Mouse (Mus musculus) gastrocnemius, adult 2 months (tissue): ENCODE results near the gene Dnaic1. TPM values are rescaled to one million over a fixed set of nuclear protein-coding genes. Genes with fewer than 3 reads are reported as not detected.

Experiments
- DNase-seq: peaks from one replicate; pipeline ENCODE4 v3.0.0; 2022
- H3K27ac ChIP-seq: fragments of 200-600 bp; 2 replicates; pipeline ENCODE4 v1.8.1; 2022; ENCODE audit warnings: mild to moderate bottlenecking
- H3K4me3 ChIP-seq: fragments of 200-600 bp; 2 replicates; pipeline ENCODE4 v1.8.1; 2022; ENCODE audit warnings: mild to moderate bottlenecking, moderate library complexity
- CTCF ChIP-seq: fragments of 200-600 bp; IDR thresholded peaks from 2 replicates; pipeline ENCODE4 v1.8.1; 2022; ENCODE audit warnings: antibody characterized with exemption, mild to moderate bottlenecking, moderate library complexity
- intact Hi-C: fragments of 180-260 bp; cut with DNase I; formaldehyde crosslinking; loops from one replicate; pipeline ENCODE4 v1.15.1; 2025
- total RNA-seq, 2 experiments: library from RNA; stranded (reverse); gene quantifications; 2 replicates each; pipeline ENCODE4 v1.2.3; 2021

Dnaic1 gene
- total RNA-seq, 2 experiments from 2014 or later = 0.56 to 0.59 TPM

DNA sequence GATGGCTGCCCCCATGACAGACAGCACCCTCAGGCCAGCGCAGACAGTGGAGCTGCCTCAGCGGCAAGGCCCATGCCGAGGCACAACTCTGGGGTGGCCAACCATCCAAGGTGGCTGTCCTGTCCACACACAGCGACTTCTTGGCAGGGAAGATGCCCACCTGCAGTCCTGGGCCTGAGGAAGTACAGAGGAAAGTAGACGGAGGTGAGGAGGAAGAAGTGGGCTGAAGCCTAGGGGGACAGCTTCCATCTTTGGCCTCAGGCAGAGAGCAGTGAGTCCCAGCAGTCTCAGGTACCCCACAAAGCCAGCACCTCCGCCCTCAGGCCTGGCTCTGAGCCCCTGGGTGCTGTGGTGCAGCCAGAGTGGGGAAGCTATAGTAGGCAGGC, 69.2 kb downstream of the Dnaic1 start:
- intact Hi-C loops = no loop called here
- H3K27ac ChIP-seq = peak overlapping the region; percentile 90; the same call in 1 of the 2 replicates
- peak overlapping the region; percentile 84 for H3K4me3 ChIP-seq
- DNase-seq = no peak
- TF ChIP-seq CTCF = no peak

DNA sequence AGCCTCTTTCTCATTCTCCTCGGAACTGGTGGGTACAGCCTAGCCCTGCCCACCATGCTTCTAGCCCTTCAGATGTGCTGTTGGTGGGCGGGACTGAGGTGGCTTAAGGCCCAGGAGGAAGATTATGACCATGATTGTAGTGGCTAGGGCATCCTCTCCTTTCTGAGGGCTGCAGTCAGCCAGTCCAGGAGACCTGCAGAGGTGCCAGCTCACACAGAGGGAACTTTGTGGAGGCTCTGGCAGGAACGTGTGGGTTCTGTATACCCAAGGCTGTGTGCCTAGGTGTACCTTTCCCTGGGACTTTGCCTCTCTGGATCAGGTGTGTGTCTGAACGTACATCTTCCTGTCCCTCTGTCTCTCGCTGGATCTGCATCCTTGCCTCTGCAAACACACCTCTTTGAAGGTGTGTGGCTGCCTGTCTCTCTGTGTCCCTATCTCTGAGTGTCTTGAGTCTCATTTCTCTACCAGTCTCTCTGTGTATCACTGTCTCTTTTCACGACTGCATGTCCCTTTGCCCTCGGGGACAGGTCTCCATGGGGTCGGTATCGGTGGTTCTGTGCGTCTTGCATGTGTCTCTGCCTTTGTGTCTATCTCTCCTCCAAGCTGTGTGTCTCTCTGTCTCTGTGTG, 69.8 kb downstream of the Dnaic1 start:
- intact Hi-C loops = no loop called here
- peak overlapping the region; percentile 84 for H3K4me3 ChIP-seq
- no peak for TF ChIP-seq CTCF
- no peak for DNase-seq
- peak overlapping the region; percentile 90 for H3K27ac ChIP-seq

DNA sequence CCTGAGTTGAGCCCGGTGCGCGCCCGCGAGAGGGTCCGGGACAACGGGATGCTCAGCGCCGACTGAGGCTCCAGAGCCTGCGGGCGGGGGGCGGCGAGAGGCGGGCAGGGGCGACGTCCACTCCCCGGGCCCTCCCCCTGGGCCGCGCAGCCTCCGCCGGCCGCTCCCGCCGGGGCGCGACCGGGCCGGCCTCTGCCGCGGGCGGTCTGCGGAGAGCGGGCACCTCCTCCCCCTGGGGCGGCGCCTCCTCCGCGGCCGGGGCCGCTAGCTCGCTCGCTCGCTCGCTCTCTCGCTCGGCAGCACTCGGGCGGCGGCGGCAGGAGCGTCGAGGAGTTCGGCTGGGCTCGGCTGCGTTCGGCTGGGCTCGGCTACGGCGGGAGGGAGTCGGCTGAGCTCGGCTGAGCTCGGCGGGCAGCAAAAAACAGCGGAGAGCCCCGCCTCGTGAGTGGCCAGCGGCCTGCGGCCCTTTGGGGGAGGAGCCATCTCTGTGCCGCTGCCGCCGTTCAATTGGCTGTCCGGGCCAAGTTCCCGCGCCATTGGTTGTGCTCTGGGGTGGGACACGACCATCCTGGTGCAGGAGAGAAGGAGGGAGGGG, 70.4 kb downstream of the Dnaic1 start, which contains the start of gene Enho:
Enho (minus strand) TSS at position 412 of the 595 bp plus-strand sequence.
- TF ChIP-seq CTCF = no peak
- peak; percentile 97 for DNase-seq
- intact Hi-C loops = no loop called here
- H3K4me3 ChIP-seq = peak within 1 kb of the TSS; percentile 84
- peak within 1 kb of the TSS; percentile 90 for H3K27ac ChIP-seq

DNA sequence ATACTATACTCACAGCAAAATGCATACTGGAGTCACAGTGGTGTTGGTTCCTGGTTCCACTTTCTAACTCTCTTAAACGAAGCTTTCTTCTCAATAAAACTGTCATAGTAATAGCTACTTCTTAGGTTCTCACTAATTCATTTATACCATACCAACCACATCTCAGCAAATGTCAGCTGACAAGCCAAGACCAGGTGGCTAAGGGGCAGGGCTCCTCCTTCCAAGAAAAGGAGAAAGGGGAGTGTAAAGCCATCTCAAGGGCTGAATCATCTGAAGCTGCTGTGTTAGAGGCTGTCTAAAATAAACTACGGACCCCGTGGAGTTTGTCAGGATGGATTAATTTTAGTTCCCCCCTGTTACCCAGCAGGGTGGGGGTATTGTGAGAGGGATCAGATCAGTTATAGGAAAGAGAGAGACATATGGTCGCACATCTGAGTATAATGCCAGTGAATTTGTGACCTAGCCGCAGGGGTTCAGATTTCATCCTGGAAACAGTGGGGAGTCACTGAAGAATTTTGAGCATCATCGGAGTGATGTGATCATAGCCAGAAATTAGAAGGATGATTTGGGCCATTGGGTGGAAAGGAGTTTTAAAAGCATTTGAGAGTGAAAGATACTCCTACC, 71.7 kb downstream of the Dnaic1 start:
- Histone ChIP-seq H3K27ac (no peak overlapping the region; the same call in 1 of the 2 replicates), H3K4me3 (no peak overlapping the region)
- no peak for DNase-seq
- intact Hi-C loops = no loop called here
- no peak for TF ChIP-seq CTCF

DNA sequence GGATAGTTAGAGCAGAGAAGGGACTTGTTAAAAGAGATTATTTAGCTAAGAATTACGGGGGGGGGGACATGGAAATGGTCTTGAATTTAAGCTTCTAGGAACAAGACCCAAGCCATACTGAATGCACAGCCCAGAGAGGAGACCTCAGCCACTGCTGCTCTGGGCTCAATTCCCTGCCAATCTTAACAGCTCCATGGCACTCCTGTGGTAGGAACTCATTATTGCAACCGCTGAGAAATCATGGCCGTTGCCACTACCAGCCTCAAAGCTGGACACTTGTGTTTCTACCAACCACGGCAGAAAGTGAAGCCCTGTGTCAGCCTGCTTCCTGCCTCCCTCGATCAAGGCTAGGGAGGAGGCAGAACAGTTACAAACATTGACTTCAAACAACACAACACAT, 75.9 kb downstream of the Dnaic1 start:
- intact Hi-C loops = no loop called here
- no peak for DNase-seq
- H3K27ac ChIP-seq = no peak overlapping the region
- no peak overlapping the region for H3K4me3 ChIP-seq
- TF ChIP-seq CTCF = peak; percentile 52

DNA sequence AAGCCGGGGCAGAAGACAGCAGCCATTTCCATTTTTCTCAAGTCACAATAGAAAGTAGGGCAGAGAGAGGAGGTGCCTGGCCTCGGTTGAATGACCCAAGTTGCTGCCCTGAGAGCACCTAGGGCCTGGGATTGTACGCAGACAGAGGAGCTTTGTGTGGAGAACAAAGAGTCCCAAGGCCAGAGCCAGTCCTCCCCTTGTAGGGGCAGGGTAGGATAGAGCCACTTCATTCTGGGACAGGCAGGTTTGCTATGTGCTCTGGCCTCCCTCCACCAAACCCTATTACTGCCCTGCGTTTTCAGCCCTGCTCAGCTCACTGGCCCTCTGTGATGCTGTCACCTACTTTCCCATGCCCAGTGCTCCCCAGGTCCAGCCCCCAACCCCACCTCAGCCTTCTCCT, 78.6 kb downstream of the Dnaic1 start:
- intact Hi-C loops = no loop called here
- no peak for TF ChIP-seq CTCF
- no peak overlapping the region for H3K4me3 ChIP-seq
- H3K27ac ChIP-seq = no peak overlapping the region
- no peak for DNase-seq

DNA sequence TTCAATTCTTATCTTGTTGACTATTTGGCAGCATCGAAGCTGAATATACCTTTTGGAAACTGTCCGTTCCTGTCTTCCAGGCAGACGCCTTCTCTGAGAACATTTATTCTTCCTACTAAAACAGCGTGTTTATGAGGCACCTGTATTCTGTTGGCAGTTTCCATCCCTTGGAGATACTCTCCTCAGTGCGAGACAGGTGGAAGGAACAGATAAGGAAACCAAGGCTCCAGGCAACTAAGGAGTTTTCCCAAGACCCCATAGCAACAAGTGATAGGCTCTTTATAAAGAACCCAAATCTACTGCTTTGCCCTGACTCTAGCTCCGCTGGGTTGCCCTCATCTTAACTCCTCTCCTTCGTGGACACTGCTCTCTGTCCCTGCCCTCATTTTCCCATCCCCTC, 79.1 kb downstream of the Dnaic1 start:
- no peak for TF ChIP-seq CTCF
- H3K27ac ChIP-seq = no peak overlapping the region
- intact Hi-C loops = no loop called here
- no peak for DNase-seq
- H3K4me3 ChIP-seq = no peak overlapping the region

DNA sequence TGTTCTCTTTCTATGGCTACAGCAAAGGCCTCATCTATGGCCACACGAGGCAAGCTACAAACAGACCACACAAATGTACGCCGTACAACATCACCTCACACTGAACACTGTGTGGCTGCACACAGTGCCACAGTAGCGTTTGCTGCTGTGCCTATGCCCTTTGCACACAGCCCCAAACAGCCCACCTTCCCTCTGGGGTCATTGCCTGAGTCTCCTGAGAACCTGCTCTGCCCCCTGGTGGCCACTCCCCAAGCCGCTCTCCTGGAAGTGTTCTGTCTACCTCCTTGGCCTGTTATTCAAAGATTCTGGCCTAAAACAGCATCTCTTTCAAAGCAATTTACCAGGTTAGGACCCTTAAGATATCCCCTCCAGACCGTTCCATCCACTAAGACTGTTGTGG, 83.7 kb downstream of the Dnaic1 start:
- intact Hi-C loops = loop anchor here (2.0 to 5.0 kb wide), 3 partner anchors 38 to 186 kb away; partner anchors contain the start of gene Nudt2
- peak; percentile 89 for TF ChIP-seq CTCF
- H3K27ac ChIP-seq = 0 out of 2 replicates have a peak overlapping the region, but pooled peaks have one; percentile 20

DNA sequence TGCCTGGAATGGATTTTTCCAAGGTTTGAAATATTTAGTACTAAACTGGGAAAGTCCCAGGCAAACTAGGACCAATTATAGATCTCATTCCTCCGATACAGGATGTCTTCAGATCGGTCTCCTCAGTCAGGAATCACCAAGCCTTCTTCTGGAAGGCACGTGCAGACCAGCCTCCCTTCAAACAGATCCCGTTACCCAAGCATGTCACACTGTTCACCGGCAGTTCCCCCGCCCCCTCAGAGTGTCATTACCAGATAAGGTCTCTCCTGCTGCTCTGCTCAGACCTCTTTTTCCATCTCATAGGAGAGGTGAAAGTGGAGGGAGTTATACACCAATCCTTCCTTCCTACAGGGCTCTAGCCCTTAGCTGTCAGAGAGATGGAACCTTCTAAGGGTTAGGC, 84.2 kb downstream of the Dnaic1 start:
- intact Hi-C loops = loop anchor here (2.0 to 5.0 kb wide), 4 partner anchors 39 to 186 kb away; partner anchors contain the start of gene Nudt2
- H3K4me3 ChIP-seq = no peak overlapping the region
- no peak for TF ChIP-seq CTCF
- H3K27ac ChIP-seq = 0 out of 2 replicates have a peak overlapping the region, but pooled peaks have one; percentile 20
- no peak for DNase-seq

More for the DNA sequence above, 83.7 kb downstream of the Dnaic1 start:
- DNase-seq = peak; percentile 84
- H3K4me3 ChIP-seq = no peak overlapping the region

DNA sequence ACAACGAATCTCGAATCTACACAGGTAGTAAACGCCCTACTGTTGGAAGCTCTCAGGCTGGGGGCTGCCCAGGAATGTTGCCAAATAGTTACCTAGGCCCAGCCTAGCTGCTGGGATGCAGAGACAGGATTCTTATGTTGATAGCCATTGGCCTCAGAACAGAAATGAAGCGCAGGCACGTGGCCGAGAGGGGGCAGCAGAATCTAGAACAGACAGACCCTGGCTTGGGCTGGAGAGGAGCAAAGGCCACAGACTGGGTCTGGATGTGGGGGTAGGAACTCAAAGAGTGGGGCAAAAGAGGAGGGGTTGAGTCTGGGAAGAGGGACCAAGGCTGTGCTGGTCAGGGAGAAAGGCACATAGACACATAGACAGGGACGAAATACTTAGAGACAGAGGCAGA, 84.6 kb downstream of the Dnaic1 start:
- intact Hi-C loops = loop anchor here (2.0 to 5.0 kb wide), 2 partner anchors 55 to 187 kb away; partner anchors contain the start of gene Nudt2
- Histone ChIP-seq H3K27ac (0 out of 2 replicates have a peak overlapping the region, but pooled peaks have one; percentile 20), H3K4me3 (no peak overlapping the region)
- peak; percentile 76 for DNase-seq
- TF ChIP-seq CTCF = peak; percentile 73

DNA sequence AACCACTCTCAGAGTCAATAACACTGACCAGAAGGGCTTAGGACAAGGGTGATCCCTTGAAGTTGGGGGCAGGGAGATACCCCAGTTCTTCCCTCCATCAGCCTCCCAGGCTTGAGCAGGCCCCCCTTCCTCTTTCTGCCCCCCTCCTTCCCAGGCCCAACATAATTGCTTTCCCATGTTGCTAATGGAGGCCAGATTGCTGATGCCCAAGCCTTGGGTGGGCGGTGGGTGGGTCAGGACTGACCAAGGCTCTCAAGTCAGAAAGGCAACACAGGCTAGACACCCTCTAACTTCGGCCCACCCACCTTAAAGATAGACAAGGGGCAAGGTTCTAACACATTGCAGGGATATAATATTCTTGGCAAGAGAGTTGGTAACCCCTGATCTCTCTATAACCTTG, 86.0 kb downstream of the Dnaic1 start:
- DNase-seq = no peak
- no peak overlapping the region for H3K27ac ChIP-seq
- intact Hi-C loops = loop anchor here (2.0 kb wide), 1 partner anchor 53 kb away; no protein-coding TSS in a partner anchor
- H3K4me3 ChIP-seq = no peak overlapping the region
- TF ChIP-seq CTCF = no peak

DNA sequence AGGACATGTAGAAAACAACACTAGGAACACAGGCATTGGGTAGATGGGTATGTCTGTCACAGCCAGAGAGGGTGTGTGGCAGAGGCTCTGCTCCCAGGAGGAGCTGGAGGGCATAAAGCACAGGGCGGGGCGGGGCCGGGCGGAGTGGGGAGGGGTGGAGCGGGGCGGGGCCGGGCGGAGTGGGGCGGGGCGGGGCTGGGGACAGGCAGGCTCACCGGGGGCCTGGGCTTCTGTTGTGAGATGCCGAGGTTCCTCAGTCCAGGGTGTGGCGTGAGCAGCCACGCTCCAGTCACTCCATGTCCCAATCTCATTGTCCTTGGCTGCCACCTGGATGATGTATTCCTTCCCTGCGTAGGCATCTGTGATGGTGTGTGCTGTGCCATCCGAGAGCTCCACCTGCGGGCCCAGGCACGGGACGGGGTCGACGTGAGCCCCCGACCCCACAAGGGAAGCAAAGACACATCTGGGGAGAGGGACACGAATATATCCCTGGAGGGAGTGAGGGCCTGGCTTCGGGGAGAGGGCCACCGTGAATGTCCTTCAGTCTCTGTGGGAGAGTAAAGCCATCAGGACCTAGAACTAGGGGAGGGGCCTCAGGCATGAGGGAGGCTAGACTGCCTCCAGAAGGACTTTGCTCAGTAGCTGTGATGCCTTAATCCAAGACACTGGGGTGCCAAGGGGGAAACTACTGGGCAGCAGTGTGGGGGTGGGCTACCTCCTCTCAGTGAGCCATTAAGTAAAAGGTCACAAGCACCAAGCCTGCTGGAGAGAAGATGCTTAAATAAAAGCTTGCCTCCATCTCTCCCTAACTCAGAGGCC, 89.2 kb downstream of the Dnaic1 start:
- Histone ChIP-seq H3K4me3 (no peak overlapping the region), H3K27ac (no peak overlapping the region)
- no peak for TF ChIP-seq CTCF
- intact Hi-C loops = no loop called here
- DNase-seq = no peak
